24 mouse cellular contexts compared by ENCODE assay signal in genomic region chrX:169493577-169493976, GRCm38 (mm10).
DNase-seq lines count a peak whose midpoint lies in the region; ATAC-seq and TF ChIP-seq lines count a peak whose summit lies in the region.
"Had no signal": no experiment of that assay in that cellular context is flagged by ENCODE, and none has a peak within 500 bp of the region (broad histone marks: within the 10 kb centered on the region; RNA-seq: fewer than 3 reads in every experiment).

No protein-coding gene starts in this region.

- 15% methylated on average over 1 of the region's 1 CpGs for WGBS in intestine, embryonic 15.5 days
- 13% methylated on average over 1 of the region's 1 CpGs for WGBS in intestine, postnatal 0 days
- WGBS in forebrain, embryonic 12.5 days: 79% methylated on average over 1 of the region's 1 CpGs

- no peaks in the 10 kb centered on the region for H3K27me3 ChIP-seq in intestine, embryonic 15.5 days (replicated peaks)
- H3K27me3 ChIP-seq in intestine, postnatal 0 days (replicated peaks; ENCODE audit: control insufficient read depth, insufficient read depth, low read length): no peaks in the 10 kb centered on the region
- H3K27me3 ChIP-seq in forebrain, embryonic 12.5 days: peaks cover 6% of the 10 kb centered on the region; the same call in 1 of the 2 replicates
- H3K27me3 ChIP-seq: embryonic facial prominence, embryonic 13.5 days; embryonic facial prominence, embryonic 15.5 days; forebrain, embryonic 13.5 days; forebrain, embryonic 15.5 days had no signal

- TF ChIP-seq CTCF in intestine, postnatal 0 days (IDR thresholded peaks at IDR 0.05; ENCODE audit: low read depth): no peak

- H3K4me1 ChIP-seq in intestine, embryonic 15.5 days (replicated peaks): no peaks in the 10 kb centered on the region
- no peaks in the 10 kb centered on the region for H3K4me1 ChIP-seq in intestine, postnatal 0 days (replicated peaks; ENCODE audit: control insufficient read depth, insufficient read depth, low read length)
- H3K4me1 ChIP-seq in forebrain, embryonic 12.5 days: no peaks in the 10 kb centered on the region
- H3K4me1 ChIP-seq: embryonic facial prominence, embryonic 13.5 days; embryonic facial prominence, embryonic 15.5 days; forebrain, embryonic 10.5 days; forebrain, embryonic 13.5 days; forebrain, embryonic 15.5 days had no signal

- no peak overlapping the region for H3K4me3 ChIP-seq in intestine, embryonic 15.5 days (replicated peaks)
- no peak overlapping the region for H3K4me3 ChIP-seq in intestine, postnatal 0 days (ENCODE audit: low read depth, low read length)
- no peak overlapping the region for H3K4me3 ChIP-seq in forebrain, embryonic 12.5 days (replicated peaks)
- H3K4me3 ChIP-seq: embryonic facial prominence, embryonic 13.5 days; embryonic facial prominence, embryonic 15.5 days; erythroblast, embryonic 14.5 days; forebrain, embryonic 10.5 days; forebrain, embryonic 13.5 days; forebrain, embryonic 15.5 days had no signal

- DNase-seq in forelimb bud, embryonic 11.5 days (ENCODE audit: low read depth, low spot score): peak; percentile 11
- DNase-seq in hindlimb bud, embryonic 11.5 days (ENCODE audit: extremely low spot score, low read depth, low spot score): peak; percentile 42
- peak; percentile 27 for DNase-seq in mesoderm, embryonic 11.5 days (ENCODE audit: low read depth, low spot score)
- DNase-seq in kidney, adult 9 months: no peak
- DNase-seq: adrenal gland, adult 2 months; adrenal gland, postnatal 10 days; adrenal gland, postnatal 25 days; cerebellum, adult 11 months; cerebellum, adult 18-20 months; cerebellum, adult 8-10 months; cerebellum, adult 9-11 months; cerebellum, postnatal 14 days; cerebellum, postnatal 36 days; embryo, embryonic 11 days; forebrain, postnatal 0 days had no signal

- no peaks in the 10 kb centered on the region for H3K36me3 ChIP-seq in intestine, embryonic 15.5 days
- H3K36me3 ChIP-seq in intestine, postnatal 0 days (ENCODE audit: control insufficient read depth, insufficient read depth): no peaks in the 10 kb centered on the region
- no peaks in the 10 kb centered on the region for H3K36me3 ChIP-seq in forebrain, embryonic 12.5 days (replicated peaks)
- H3K36me3 ChIP-seq: embryonic facial prominence, embryonic 13.5 days; embryonic facial prominence, embryonic 15.5 days; forebrain, embryonic 10.5 days; forebrain, embryonic 15.5 days had no signal

- H3K4me2 ChIP-seq in intestine, embryonic 15.5 days (replicated peaks): no peak overlapping the region
- no peak overlapping the region for H3K4me2 ChIP-seq in intestine, postnatal 0 days (replicated peaks; ENCODE audit: low read depth)
- H3K4me2 ChIP-seq in forebrain, embryonic 12.5 days: no peak overlapping the region
- H3K4me2 ChIP-seq: embryonic facial prominence, embryonic 13.5 days; embryonic facial prominence, embryonic 15.5 days; forebrain, embryonic 13.5 days; forebrain, embryonic 15.5 days had no signal

- peak; percentile 81 for ATAC-seq in intestine, embryonic 15.5 days
- no peak for ATAC-seq in intestine, postnatal 0 days
- no peak for ATAC-seq in forebrain, embryonic 12.5 days (ENCODE audit: low FRiP score)
- ATAC-seq: forebrain, embryonic 13.5 days; forebrain, embryonic 15.5 days; forebrain, postnatal 0 days had no signal

- no peak overlapping the region for H3K9ac ChIP-seq in intestine, embryonic 15.5 days
- H3K9ac ChIP-seq in intestine, postnatal 0 days (ENCODE audit: low read depth, low read length): no peak overlapping the region
- no peak overlapping the region for H3K9ac ChIP-seq in forebrain, embryonic 12.5 days
- H3K9ac ChIP-seq: embryonic facial prominence, embryonic 13.5 days; embryonic facial prominence, embryonic 15.5 days; forebrain, embryonic 13.5 days; forebrain, embryonic 15.5 days; forebrain, postnatal 0 days had no signal

- no peaks in the 10 kb centered on the region for H3K9me3 ChIP-seq in intestine, embryonic 15.5 days
- no peaks in the 10 kb centered on the region for H3K9me3 ChIP-seq in intestine, postnatal 0 days (ENCODE audit: control insufficient read depth)
- no peaks in the 10 kb centered on the region for H3K9me3 ChIP-seq in forebrain, embryonic 12.5 days
- H3K9me3 ChIP-seq: embryonic facial prominence, embryonic 13.5 days; embryonic facial prominence, embryonic 15.5 days; forebrain, embryonic 10.5 days; forebrain, embryonic 13.5 days; forebrain, embryonic 15.5 days had no signal

- H3K27ac ChIP-seq in intestine, embryonic 15.5 days: no peak overlapping the region
- no peak overlapping the region for H3K27ac ChIP-seq in intestine, postnatal 0 days (ENCODE audit: low read depth, low read length)
- no peak overlapping the region for H3K27ac ChIP-seq in forebrain, embryonic 12.5 days
- H3K27ac ChIP-seq: embryonic facial prominence, embryonic 13.5 days; embryonic facial prominence, embryonic 15.5 days; forebrain, embryonic 10.5 days; forebrain, embryonic 13.5 days; forebrain, embryonic 15.5 days had no signal
